Mouse (Mus musculus) megakaryocyte, embryonic 14.5 days (primary cell): ENCODE results near the gene Dtx2. TPM values are rescaled to one million over a fixed set of nuclear protein-coding genes. Genes with fewer than 3 reads are reported as not detected.

Source experiments
- H3K27me3 ChIP-seq: replicated peaks from 2 replicates; pipeline ENCODE3; 2012; ENCODE audit warnings: inconsistent platforms
- H3K36me3 ChIP-seq: replicated peaks from 2 replicates; pipeline ENCODE3; 2012; ENCODE audit warnings: low read length, inconsistent platforms, mixed read lengths
- H3K4me1 ChIP-seq: 2 replicates; pipeline ENCODE4 v1.6.1; 2012; ENCODE audit warnings: inconsistent platforms
- H3K4me3 ChIP-seq: replicated peaks from 2 replicates; pipeline ENCODE3; 2012; ENCODE audit warnings: moderate library complexity, mild to moderate bottlenecking, inconsistent platforms
- H3K9me3 ChIP-seq: 2 replicates; pipeline ENCODE4 v1.6.1; 2012; ENCODE audit warnings: inconsistent platforms
- FLI1 ChIP-seq: IDR thresholded peaks from 2 replicates; pipeline ENCODE4 v1.6.1; 2012; ENCODE audit warnings: low read length, inconsistent platforms, mixed read lengths
- GATA1 ChIP-seq: IDR thresholded peaks from 3 replicates; pipeline ENCODE4 v1.6.1; 2012; ENCODE audit warnings: mixed read lengths, low read length, inconsistent platforms, borderline replicate concordance
- polyA plus RNA-seq: library from polyadenylated mRNA; stranded (reverse); fragments of >175 nt; gene quantifications from 2 replicates; pipeline ENCODE4 v1.2.3, GENCODE M21; 2012; ENCODE audit warnings: low replicate concordance; ENCODE audit not compliant: insufficient read depth

Gene Dtx2
- polyA plus RNA-seq, 1 experiment: 23.7 TPM

- no peaks in the 10 kb centered on the region for H3K9me3 ChIP-seq
- peaks cover 13% of the 10 kb centered on the region for H3K4me1 ChIP-seq
- H3K36me3 ChIP-seq: no peaks in the 10 kb centered on the region
- no peak overlapping the region for H3K4me3 ChIP-seq
- H3K27me3 ChIP-seq: peaks cover 22% of the 10 kb centered on the region
- TF ChIP-seq FLI1 (no peak), GATA1 (no peak)
Observed at GRCm38 (mm10) chr5:135975893-135976668, 18.5 kb upstream of the Dtx2 start.

GRCm38 (mm10) chr5:135979381-135979780 is 15.2 kb upstream of the Dtx2 start:
- H3K36me3 ChIP-seq: no peaks in the 10 kb centered on the region
- H3K9me3 ChIP-seq: no peaks in the 10 kb centered on the region
- TF ChIP-seq FLI1 (no peak), GATA1 (no peak)
- H3K4me1 ChIP-seq: peaks cover 13% of the 10 kb centered on the region
- H3K27me3 ChIP-seq: peaks cover 33% of the 10 kb centered on the region
- no peak overlapping the region for H3K4me3 ChIP-seq

- H3K36me3 ChIP-seq: no peaks in the 10 kb centered on the region
- H3K27me3 ChIP-seq: peaks cover 31% of the 10 kb centered on the region
- peaks cover 11% of the 10 kb centered on the region for H3K4me1 ChIP-seq
- no peak within 1 kb of the TSS for H3K4me3 ChIP-seq
- no peaks in the 10 kb centered on the region for H3K9me3 ChIP-seq
- TF ChIP-seq GATA1: no peak
- TF ChIP-seq FLI1: no peak
Observed at GRCm38 (mm10) chr5:135979904-135980303, 14.7 kb upstream of the Dtx2 start, which contains the start of gene Zp3. TSS of gene Zp3 (plus strand) at chr5:135980099.

- Histone ChIP-seq H3K36me3 (no peaks in the 10 kb centered on the region), H3K27me3 (peaks cover 33% of the 10 kb centered on the region), H3K9me3 (no peaks in the 10 kb centered on the region), H3K4me1 (peaks cover 5% of the 10 kb centered on the region; the same call in 1 of the 2 replicates), H3K4me3 (no peak overlapping the region)
- no peak for TF ChIP-seq FLI1
- no peak for TF ChIP-seq GATA1
Observed at GRCm38 (mm10) chr5:135982398-135982797, 12.2 kb upstream of the Dtx2 start.

- H3K4me3 ChIP-seq: no peak overlapping the region
- H3K27me3 ChIP-seq: peaks cover 35% of the 10 kb centered on the region
- no peaks in the 10 kb centered on the region for H3K36me3 ChIP-seq
- H3K9me3 ChIP-seq: no peaks in the 10 kb centered on the region
- peaks cover 12% of the 10 kb centered on the region; the same call in 1 of the 2 replicates for H3K4me1 ChIP-seq
- TF ChIP-seq GATA1 (no peak), FLI1 (no peak)
Observed at GRCm38 (mm10) chr5:135984546-135985044, 10.0 kb upstream of the Dtx2 start.

GRCm38 (mm10) chr5:135987248-135987647 is 7.4 kb upstream of the Dtx2 start:
- peaks cover 22% of the 10 kb centered on the region for H3K27me3 ChIP-seq
- TF ChIP-seq GATA1: no peak
- TF ChIP-seq FLI1: no peak
- H3K4me1 ChIP-seq: peaks cover 21% of the 10 kb centered on the region
- no peaks in the 10 kb centered on the region for H3K9me3 ChIP-seq
- no peaks in the 10 kb centered on the region for H3K36me3 ChIP-seq
- H3K4me3 ChIP-seq: no peak overlapping the region

GRCm38 (mm10) chr5:135990601-135991000 is 4.0 kb upstream of the Dtx2 start:
- Histone ChIP-seq H3K9me3 (no peaks in the 10 kb centered on the region), H3K4me1 (peaks cover 38% of the 10 kb centered on the region), H3K27me3 (peaks cover 5% of the 10 kb centered on the region), H3K36me3 (no peaks in the 10 kb centered on the region), H3K4me3 (no peak overlapping the region)
- TF ChIP-seq GATA1 (no peak), FLI1 (no peak)

- H3K4me1 ChIP-seq: peaks cover 56% of the 10 kb centered on the region
- no peaks in the 10 kb centered on the region for H3K9me3 ChIP-seq
- H3K27me3 ChIP-seq: peaks cover 3% of the 10 kb centered on the region
- TF ChIP-seq GATA1 (no peak), FLI1 (no peak)
- peaks cover 25% of the 10 kb centered on the region for H3K36me3 ChIP-seq
- no peak overlapping the region for H3K4me3 ChIP-seq
Observed at GRCm38 (mm10) chr5:135993381-135993965, 1.1 kb upstream of the Dtx2 start.

GRCm38 (mm10) chr5:135994335-135994724 is 270 bp upstream of the Dtx2 start:
- Histone ChIP-seq H3K4me3 (peak overlapping the region; percentile 96), H3K9me3 (no peaks in the 10 kb centered on the region), H3K27me3 (no peaks in the 10 kb centered on the region), H3K4me1 (peaks cover 56% of the 10 kb centered on the region), H3K36me3 (peaks cover 33% of the 10 kb centered on the region)
- TF ChIP-seq GATA1 (no peak), FLI1 (no peak)

GRCm38 (mm10) chr5:135996162-135996561 is 1.6 kb downstream of the Dtx2 start:
- H3K4me3 ChIP-seq: no peak overlapping the region
- H3K9me3 ChIP-seq: no peaks in the 10 kb centered on the region
- no peaks in the 10 kb centered on the region for H3K27me3 ChIP-seq
- peaks cover 42% of the 10 kb centered on the region for H3K36me3 ChIP-seq
- peaks cover 62% of the 10 kb centered on the region for H3K4me1 ChIP-seq
- TF ChIP-seq FLI1 (no peak), GATA1 (no peak)
